Mouse (Mus musculus): Measurements from ENCODE around the gene Aknad1.

DNA sequence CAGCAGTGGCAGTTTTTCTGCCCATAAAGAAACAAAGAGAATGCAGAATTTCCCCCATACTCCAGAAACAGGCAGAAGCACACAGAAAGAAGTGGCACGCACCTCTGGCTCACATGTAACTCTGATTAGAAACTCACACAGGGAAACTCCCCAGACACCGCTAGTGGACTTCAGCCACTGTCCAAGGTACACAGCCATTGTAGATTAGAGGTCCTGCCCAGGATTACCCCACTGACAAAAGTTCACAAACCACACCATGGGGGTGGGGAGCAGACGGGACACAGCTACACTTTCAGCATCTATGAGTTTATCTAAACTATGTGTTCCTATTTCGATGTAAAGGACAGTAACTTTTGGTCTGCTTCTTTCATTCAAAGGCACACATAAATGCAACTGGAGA lies 24.6 kb upstream of the Aknad1 start:
- peak; percentile 63; the same call in 1 of the 2 replicates for TF ChIP-seq EP300 (IDR thresholded peaks at IDR 0.05; ENCODE audit: low read depth)
- no peak for TF ChIP-seq CTCF (IDR thresholded peaks at IDR 0.05; ENCODE audit: low read depth)

Data from liver, postnatal 0 days (tissue).